Mouse (Mus musculus) thymus, adult 2 months (tissue): ENCODE results near the gene Map4k1.

ENCODE experiments used
- CTCF ChIP-seq: fragments of 200-500 bp; IDR thresholded peaks from 2 replicates; pipeline ENCODE4 v1.5.1; 2012; ENCODE audit warnings: mild to moderate bottlenecking, control low read depth, low read length, moderate library complexity, borderline replicate concordance; ENCODE audit not compliant: control insufficient read depth, poor library complexity, insufficient read depth; ENCODE audit errors: extremely low read depth
- POLR2A ChIP-seq: fragments of 200-500 bp; IDR thresholded peaks from 2 replicates; pipeline ENCODE4 v1.6.1; 2012; ENCODE audit warnings: mild to moderate bottlenecking, low read length, control low read depth, moderate library complexity; ENCODE audit not compliant: control insufficient read depth, poor library complexity, insufficient read depth; ENCODE audit errors: extremely low read depth

- no peak for TF ChIP-seq CTCF
- TF ChIP-seq POLR2A = no peak
These were observed 23.1 kb upstream of the Map4k1 start for GRCm38 (mm10) chr7:28958770-28959169.
